Mouse (Mus musculus) mesoderm, embryonic 11.5 days (tissue): ENCODE results near the gene Jhy.

Source experiments
- DNase-seq: peaks from one replicate; pipeline ENCODE4 v3.0.0-alpha.2; 2012; ENCODE audit warnings: low read depth, low spot score

Gene Jhy

GRCm38 (mm10) chr9:40858461-40859160 lies 105.3 kb downstream of the Jhy start:
- no peak for DNase-seq

GRCm38 (mm10) chr9:40851515-40851914 lies 112.4 kb downstream of the Jhy start:
- DNase-seq: no peak
